Mouse (Mus musculus) heart, postnatal 25 days (tissue): ENCODE measurements at regions not wholly inside any gene's neighbourhood (a gene's known extent, or its start where the extent isn't known, plus 50 kb on each side); places are given as distances from the start of the nearest gene placed in this dataset.

ENCODE experiments used
- DNase-seq: peaks from one replicate; pipeline ENCODE4 v3.0.0; 2022; ENCODE audit warnings: low spot score
- intact Hi-C: fragments of 180-260 bp; cut with DNase I; formaldehyde crosslinking; loops from one replicate; pipeline ENCODE4 v1.15.1; 2025

- no peak for DNase-seq
- intact Hi-C loops: loop anchor here (10.0 kb wide), 1 partner anchor 1021 kb away; no protein-coding TSS in a partner anchor
Measured at GRCm38 (mm10) chr13:117334125-117334524, 113.2 kb upstream of the Gm17509 start.

- DNase-seq: no peak
- intact Hi-C loops: loop anchor here (10.0 kb wide), 1 partner anchor 1020 kb away; no protein-coding TSS in a partner anchor
Measured at GRCm38 (mm10) chr13:117334539-117334938, 113.7 kb upstream of the Gm17509 start.

- intact Hi-C loops: no loop called here
- no peak for DNase-seq
Measured at GRCm38 (mm10) chr13:117381086-117381595, 160.3 kb upstream of the Gm17509 start.

DNA sequence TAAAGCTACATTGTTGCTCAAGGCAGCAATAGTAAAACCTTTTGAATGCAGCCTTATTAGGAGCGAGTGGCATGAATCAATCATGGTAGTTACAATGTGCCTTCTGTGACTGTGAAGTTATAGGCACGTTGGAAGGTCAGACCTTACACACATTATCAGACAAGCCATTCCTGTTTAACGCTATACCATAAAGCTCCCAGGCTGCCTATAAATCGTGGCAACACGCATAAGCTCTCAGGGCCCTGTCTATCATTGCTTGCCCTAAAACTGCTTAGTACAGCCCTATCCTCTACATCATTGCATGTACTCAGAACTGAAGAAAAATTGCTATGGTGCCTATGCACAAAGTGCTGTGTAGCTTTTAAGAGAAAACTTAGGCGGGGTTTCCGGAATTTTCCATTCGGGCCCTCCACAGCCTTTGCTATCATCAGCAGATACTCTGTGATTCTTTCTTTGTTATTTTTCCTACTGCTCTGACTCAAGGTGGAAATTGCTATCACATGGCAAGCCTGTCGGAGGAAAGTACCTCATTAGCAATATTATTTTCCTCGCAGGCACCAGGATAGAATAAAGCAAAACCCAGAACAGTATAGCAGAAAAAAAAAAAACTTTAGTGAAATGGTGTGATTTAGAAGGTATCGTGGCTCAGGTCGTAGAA lies 162.7 kb upstream of the Gm17509 start:
- DNase-seq: no peak
- intact Hi-C loops: no loop called here

- no peak for DNase-seq
- intact Hi-C loops: no loop called here
Measured at GRCm38 (mm10) chr13:117390287-117390686, 169.4 kb upstream of the Gm17509 start.

DNA sequence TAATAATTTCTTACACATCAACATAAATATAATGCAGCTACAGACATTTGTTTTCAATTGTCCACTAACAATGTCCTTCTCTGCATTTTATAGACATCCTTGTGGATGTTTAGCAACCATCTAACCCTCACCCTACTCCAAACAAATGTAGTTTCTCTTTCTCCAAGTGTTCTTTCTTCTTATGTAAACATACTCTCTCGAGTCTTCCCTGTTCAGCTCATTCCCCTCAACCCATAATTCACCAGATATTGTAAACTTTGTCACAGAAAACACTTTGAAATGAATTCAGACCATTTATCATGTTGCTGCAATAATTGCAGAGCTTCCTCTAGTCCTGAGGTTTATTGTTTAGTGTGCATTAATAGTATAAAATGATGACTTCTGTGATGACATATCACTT lies 172.6 kb upstream of the Gm17509 start:
- no peak for DNase-seq
- intact Hi-C loops: no loop called here

DNA sequence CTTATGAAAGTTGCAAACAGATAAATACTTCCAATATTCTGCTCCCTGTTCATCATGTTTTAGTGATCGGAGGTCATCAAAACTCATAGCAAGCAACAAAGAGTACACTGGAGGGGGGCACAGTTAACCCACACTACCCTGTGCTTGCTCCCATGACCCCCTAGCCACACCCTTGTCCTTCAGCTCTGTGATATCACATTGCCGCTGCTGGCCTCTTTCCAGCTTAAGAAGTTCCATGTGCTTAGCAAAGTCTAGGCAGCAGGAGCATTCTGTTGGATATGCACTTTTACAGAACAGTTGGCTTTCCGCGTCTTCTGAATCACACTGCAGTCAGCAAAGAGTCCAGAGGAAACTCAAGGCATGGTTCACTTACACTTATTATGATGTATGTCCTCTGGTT lies 180.4 kb upstream of the Gm17509 start:
- DNase-seq: no peak
- intact Hi-C loops: no loop called here

DNA sequence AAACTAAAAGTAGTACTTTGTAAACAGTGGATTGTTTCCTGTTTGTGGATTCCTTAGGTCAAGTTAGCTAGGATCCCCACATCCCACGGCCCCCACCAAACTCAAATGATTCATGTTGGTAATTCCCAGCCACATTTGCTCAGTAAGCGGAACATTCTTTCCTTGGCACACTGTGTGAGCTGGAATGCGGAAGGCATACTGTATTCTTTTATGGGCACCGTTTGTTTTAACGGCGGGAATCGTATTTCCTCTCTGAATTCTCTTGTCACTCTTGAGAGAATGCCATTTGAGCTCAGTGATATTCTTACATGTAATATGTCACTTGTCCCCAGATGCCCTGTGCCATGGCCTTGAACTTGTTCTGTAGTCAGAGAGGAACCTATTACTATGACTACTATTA lies 189.1 kb upstream of the Gm17509 start:
- intact Hi-C loops: no loop called here
- no peak for DNase-seq

- intact Hi-C loops: no loop called here
- no peak for DNase-seq
Measured at GRCm38 (mm10) chr13:117413616-117414015, 188.5 kb upstream of the Hcn1 start.

DNA sequence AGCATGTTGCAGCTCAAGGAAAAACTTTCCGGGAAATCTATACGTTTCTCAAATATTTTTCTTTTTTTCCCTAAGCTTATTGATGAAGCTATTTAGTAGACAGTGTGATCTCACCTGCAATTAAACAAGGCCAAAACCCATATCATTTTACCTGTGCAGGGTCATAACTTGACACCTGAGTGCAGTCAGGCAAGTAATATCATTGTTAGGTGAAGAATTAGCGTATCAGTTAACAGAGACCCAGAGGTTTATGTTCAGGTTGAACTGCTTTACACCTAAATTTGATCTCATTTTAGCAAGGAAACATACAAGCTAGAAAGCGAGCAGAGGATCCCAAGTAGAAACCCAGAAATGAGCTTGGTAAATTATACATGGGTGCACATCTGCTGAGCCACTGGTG lies 178.6 kb upstream of the Hcn1 start:
- intact Hi-C loops: no loop called here
- DNase-seq: no peak

DNA sequence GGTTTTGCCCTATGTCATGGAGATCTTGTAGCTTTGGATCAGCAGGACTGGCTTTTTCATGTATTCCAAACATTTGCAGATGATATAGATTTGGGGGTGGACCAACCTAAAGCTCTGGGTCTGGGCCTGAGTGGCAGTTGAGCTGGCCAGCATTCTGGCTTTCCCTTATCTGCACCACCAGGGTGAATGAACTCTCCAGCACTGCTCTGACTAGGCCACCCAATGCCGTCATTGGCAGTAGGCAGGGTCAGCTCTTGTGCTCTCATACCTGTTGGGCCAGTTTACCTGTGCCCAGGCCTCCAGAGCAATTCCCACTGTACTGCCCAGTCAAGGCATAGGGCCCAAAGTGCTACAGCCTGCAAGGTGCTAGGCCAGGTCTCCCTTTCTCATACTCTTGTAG lies 177.1 kb upstream of the Hcn1 start:
- no peak for DNase-seq
- intact Hi-C loops: no loop called here

GRCm38 (mm10) chr13:117467407-117467806 lies 134.7 kb upstream of the Hcn1 start:
- no peak for DNase-seq

DNA sequence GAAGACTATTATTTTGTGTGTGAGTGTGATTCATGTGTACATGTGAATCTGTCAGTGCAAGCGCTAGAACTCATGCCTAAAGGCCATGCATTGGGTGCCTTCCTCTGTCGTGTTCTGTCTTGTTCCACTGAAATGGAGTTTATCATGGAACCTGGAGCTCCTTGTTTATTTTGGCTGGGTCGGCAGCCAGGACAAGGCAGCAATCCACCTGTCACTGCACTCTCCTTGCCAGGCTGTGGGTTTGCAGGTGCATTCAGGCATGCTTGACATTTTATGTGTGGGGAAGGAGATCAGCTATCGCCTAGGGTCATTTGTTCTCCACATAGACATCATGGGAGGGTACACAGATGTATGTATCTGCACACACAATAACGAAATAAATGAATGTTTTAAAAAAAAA lies 129.4 kb upstream of the Hcn1 start:
- intact Hi-C loops: no loop called here

More at GRCm38 (mm10) chr13:117467407-117467806, 134.7 kb upstream of the Hcn1 start:
- intact Hi-C loops: no loop called here

GRCm38 (mm10) chr13:117482624-117483023 lies 119.5 kb upstream of the Hcn1 start:
- DNase-seq: no peak
- intact Hi-C loops: no loop called here

More for the DNA sequence above, 129.4 kb upstream of the Hcn1 start:
- DNase-seq: no peak

DNA sequence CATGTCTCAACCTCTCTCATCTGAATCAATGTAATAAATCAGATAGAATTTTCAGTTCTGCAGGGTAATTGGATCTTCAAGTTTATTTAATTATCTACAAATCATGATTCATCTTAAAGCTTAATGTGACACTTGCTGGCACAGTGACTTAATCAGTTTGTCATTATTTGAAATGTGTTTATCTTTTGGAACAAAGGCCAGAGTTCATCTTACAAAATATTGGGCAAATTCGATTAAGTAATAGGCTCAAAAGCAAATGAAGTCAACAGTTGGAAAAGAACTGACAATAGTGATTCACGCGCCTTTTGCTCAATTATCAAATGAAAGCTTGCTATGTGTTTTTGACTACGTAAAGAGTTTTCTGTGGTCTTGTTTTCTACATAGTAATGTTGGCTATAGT lies 93.4 kb upstream of the Hcn1 start:
- no peak for DNase-seq
- intact Hi-C loops: no loop called here

DNA sequence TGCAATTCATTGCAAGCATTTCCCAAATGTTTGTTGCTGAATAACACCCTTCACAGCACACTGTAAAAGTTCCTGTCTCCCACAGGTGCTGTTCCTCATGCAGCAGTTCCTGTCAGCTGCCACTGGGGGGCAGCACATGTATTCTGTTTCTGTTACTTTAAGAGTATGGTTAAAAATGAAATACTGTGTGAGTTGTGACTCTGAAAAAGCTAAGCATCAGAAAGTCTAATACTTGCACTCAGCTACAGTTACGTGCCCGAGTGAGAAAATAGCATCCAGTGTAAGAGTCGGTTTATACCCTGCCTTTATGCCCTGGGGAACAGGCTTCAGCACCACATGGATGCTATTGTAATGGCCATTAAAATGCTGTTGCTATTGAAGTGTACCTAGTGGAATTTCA lies 52.0 kb upstream of the Hcn1 start:
- no peak for DNase-seq
- intact Hi-C loops: loop anchor here (5.0 kb wide), 1 partner anchor 677 kb away; no protein-coding TSS in a partner anchor
